Mouse (Mus musculus) right cerebral cortex, postnatal 4 days (tissue): ENCODE data around the gene Gm28035.

ENCODE experiments used
- DNase-seq: peaks from one replicate; pipeline ENCODE4 v3.0.0-alpha.2; 2022

Gene Gm28035

DNA sequence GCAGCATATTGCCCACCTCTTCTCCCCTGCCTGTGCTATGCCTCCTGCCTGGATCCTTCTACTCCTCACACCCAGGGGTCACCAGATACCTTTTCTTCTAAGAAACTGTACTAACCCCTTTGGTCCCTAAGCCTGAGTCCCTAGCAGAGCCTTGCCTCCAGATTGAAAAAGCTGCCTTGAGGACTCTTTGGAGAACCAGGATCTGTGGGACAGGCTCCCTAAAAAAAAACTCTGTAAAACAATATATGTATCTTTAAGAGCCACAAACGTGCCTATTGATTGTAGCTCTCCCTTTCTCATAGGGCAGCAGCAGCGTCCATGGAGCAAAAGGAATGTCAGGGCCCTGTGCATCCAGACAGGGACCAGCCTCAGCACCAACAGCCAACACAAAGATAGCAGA lies at the start of gene Gm28035:
Gene Gm28035 (plus strand): TSS at position 301 of the 400 bp plus-strand sequence.
- DNase-seq: no peak

DNA sequence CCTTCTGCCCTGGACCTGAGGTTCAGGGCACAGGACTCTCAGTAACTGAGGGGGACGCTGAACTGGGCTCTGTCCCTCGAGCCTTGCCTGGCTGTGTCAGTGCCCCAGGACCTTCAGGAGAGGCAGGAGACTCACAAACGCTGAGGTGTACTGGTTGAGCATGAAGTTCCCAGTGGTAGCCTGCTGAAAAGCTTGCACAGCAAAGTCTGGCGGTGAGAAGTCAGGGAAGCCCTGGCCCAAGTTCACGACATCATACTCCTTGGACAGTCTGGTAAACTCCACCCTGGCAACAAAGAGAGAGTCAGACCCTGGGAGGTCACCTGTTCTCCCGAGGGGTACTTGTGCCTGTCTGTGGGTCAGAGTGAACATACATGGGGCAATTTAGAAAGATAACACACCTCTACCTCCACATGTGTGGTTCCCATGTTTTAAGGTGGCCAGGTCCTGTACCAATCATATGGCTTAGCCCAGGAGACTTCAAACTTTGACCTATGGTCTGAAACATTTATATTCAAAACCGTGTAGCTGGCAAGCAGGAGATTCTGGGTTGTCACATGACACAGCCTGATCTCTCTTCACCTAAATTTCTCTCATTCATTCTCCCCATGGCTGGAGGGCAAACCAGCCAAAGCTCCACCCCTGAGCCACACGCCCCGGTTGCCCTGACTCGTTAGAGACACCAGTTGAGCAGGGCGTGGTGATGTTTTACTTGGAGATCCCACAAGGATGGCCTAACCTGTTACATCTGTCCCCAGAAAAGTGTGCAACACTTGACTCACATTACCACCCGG lies 48.4 kb upstream of the Gm28035 start:
- DNase-seq: no peak

- DNase-seq: no peak
Observed at GRCm38 (mm10) chr2:30194656-30195055, 45.7 kb upstream of the Gm28035 start.

DNA sequence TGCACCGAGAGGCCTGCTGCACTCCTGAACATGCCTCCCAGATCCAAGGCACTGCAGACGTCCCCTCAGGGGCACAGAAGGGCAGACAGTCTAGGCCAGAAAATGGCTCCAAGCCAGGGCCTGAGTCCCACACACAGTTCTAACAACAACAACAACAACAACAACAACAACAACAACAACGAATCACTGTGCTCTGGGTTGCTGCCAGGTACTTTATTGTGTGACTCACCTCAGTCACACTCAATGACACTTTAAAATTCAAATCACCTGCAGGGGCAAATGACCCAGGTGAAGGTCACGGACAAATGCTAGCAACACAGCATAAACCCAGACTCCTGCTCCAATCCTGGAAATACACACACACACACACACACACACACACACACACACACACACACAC lies 42.3 kb upstream of the Gm28035 start:
- no peak for DNase-seq

DNA sequence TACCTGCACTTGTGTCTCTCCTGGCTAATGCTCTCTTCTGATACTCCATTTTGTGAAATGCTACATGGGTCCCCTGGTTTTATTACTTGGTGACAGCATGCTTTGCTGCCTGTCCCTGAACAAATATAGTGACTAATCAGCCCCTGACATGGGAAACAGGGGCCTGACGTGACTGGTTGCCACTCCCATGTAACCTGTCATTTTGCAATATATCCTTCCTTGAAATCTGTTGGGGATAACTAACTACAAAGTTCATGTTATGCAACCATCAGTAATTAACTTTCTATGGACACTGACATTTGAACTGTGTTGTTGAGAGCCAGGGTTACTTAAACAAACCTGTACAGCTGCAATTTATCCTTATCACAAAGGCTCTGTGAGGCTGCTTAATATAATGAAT lies 40.4 kb upstream of the Gm28035 start:
- DNase-seq: no peak

DNA sequence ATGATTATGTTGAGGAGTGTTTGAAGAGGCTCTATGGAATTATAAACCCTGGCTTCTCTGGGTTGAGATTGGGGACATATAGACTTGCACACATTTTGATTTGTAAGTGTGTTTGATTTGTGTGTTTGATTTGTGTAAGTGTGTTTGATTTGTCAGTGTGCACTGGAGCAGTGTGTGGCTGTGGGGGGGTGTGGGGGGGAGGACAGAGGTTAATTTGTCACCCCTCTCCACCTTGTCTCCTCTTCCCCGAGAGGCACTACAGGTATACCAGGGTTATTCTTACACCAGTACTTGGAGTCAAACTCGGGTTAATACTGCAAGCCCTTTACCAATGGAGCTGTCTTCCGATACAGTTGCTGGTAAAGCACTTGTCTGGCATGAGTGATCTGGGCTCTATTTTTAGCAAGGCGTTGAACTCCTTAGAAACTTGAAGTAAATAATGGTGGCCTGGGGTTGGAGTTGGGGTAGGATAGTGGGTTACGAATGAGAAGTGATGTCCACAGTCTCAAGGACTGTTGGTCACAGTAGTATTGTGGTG lies 39.9 kb upstream of the Gm28035 start:
- DNase-seq: no peak

- no peak for DNase-seq
Observed at GRCm38 (mm10) chr2:30203439-30203838, 36.9 kb upstream of the Gm28035 start.

- DNase-seq: no peak
Observed at GRCm38 (mm10) chr2:30205255-30205628, 35.1 kb upstream of the Gm28035 start.

DNA sequence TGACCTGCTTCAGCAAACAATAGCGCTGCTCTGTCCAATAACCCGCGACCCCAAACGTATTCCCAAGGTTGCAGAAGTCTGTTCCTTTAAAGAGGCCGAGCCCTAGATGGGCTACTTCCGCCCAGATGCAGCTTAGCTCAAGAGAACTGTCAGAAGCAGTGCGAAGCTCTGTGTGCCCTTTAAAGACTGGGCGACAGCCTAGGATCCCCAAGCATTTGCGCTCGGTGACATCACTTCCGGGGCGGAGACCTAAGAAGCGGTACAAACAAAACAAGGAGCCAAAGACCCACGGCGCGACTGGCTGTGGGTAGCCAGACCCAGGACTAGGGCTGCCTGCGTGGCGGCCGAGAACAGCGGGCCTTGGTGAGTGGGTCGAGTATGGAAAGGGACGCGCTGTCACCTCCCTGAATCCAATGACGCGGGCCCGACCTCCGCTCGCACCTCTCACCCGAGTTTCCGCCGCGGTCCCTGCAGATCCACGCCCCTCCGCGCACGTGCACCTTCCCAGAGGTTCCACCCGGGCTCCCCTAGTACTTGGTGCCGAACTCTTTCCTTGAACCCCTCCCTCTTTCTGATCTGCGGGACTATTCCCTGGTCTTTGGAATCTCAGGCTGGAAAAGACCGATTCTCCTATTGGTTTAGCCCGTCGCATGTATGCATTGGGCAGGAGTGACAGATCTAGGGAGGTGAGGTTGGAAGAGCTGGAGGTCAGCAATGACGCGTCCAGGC lies 34.6 kb upstream of the Gm28035 start, which contains the start of gene Kyat1:
Gene Kyat1 (minus strand): TSS at position 219 of the 729 bp plus-strand sequence.
- peak; percentile 88 for DNase-seq

DNA sequence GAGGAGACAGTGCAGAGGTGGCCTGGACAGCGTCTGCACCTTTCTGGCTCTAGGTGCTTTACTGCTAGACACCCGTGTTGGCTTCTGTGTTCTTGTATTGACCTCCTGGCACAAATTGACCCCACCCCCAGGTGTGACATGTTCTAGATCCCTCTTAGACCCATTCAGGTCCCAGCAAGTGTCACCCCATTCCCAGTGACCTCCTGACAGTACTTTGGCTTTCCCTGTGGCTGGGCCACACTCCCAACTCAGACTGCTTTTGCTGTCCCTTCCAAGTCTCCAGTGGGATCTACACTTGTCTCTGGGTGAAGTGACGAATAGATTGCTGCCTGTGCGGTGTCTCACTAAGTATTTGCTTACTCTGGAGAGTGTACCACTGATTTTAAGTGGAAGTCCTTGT lies 33.0 kb upstream of the Gm28035 start:
- no peak for DNase-seq

GRCm38 (mm10) chr2:30207886-30208285 lies 32.5 kb upstream of the Gm28035 start:
- DNase-seq: no peak

DNA sequence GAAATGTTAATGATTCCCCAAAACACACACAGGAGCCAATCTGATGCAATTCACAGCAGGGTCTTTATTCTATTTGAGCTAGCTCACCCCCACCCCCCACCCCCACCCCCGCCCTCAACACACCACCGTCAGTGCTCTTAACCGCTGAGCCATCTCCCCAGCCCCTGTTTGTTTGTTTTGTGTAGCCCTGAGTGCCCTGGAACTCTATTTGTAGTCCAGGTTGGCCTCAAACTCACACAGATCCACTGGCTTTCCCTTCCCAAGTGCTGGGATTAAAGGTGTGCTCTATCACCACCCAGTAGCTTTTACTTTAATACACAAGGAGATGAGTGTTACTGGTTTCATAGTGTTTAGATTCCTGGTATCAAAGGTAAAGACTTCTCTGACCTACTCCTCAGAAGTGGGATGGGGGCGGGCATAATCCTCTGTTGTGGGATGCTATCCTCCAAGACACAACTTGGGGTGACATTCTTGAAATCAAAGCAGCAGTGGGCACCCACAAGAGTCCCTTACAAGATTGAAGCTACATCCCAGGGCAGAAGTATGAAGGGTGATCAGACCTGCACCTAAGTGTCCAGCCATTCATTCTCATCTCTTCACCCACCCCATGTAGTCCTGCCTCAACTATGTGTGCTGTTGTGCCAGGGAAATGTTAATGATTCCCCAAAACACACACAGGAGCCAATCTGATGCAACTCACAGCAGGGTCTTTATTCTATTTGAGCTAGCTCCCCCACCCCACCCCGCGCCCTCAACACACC lies 28.8 kb upstream of the Gm28035 start:
- DNase-seq: no peak

DNA sequence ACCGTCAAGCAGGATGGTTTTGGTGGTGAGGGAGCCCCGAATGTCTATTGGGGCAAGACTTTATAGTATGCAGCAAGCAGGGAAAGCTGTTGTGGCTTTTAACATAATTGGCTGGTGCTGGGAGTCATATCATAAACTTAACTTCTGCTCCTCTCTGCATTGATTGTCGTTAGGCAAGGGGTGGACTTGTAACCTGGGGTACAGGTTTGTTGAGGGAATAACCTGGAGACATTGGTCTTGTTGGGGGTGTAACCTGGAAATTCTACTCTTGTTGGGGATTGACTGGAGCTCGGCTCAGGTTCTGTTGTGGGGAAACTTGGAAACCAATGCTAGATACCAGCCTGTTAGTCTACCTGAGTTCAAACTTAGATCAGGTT lies 28.2 kb upstream of the Gm28035 start:
- DNase-seq: no peak

DNA sequence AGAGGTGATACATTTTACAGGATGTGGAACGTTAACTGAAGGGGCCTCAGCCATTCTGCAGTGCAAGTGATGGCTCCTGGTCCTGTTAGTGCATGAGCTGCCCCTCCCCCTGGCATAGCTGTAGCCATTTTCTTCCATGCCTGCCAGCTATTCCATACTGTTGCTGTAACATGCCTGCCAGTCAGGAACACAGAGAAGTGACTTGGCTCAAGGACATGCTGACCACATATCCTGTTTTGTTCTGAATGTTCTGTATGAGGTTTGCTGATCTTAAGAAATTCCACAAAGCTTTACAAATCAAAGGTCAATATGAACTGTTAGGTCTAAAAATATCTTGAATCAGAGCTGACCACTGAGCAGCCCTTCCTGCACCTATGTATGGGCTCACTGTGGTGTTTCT lies 27.4 kb upstream of the Gm28035 start:
- DNase-seq: no peak

- no peak for DNase-seq
Observed at GRCm38 (mm10) chr2:30214745-30215144, 25.6 kb upstream of the Gm28035 start.

- no peak for DNase-seq
Observed at GRCm38 (mm10) chr2:30215493-30215892, 24.9 kb upstream of the Gm28035 start.

DNA sequence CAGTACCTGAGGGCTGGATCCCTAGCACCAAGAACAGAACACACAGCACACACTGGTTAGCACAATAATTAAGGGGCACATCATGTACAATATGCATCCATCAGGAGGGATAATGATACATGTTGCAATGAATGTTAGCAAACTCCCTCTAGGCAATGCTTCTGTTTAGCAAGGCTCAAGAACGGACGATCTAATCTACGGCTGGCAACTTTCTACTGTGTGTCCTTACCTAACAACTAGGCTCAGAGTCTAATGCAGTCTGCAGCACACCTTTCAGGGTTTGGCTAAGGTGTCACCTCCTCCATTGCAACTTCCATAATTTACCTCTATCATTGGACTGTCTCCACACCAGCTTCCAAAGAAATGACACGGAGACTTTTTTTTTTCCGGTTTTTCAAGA lies 24.1 kb upstream of the Gm28035 start:
- no peak for DNase-seq

DNA sequence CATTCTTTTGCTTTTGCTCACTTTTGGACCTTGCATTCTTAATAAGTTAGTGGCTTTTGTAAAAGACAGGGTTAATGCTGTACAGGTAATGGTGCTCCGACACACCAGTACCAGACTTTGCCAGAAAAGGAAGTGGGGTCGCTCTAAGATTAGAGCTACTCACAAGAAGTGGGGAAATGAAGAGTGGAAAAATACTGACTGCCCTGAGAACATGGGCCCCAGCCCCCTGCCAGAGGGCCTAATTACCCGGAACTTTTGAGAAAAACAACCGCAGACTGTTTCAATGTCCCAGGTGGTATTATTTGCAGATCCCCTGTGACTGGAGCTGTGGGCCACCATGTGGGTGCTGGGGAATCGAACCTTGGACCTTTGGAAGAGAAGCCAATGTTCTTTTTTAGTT lies 4.8 kb upstream of the Gm28035 start:
- no peak for DNase-seq

DNA sequence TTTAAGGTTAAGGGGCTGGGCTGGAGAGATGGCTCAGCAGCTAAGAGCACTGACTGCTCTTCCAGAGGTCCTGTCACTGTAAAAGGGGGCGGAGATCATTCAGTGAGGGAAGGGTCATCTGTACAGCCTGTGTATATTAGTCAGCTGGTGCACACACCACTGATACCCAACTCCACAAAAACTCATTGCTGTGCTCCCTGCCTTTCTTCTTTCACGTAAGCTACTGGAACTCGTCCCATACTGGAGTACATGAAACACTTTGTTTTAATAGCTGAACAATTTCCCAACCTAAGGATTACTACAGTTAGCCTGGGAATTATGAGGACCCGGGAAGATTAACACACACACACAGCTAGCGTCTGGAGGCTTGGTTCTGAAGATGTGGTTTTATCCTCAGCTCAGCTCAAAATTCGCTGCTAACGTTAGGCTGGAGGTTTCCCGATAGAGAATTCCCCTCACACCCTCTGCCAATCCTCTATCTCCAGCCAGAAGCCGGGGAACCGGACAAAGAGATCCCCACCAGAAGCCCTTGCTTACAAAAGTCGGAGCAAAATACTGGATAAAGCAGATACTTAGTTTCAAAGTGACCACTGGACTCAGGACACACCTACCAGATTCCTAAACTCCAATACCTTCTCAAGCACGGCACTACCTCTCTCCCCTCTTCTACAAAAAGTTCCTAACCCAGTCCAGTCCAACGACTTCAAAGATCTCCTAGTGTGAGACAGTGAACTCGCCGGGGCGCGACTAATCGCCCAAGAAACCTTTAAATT lies 3.8 kb upstream of the Gm28035 start:
- no peak for DNase-seq

DNA sequence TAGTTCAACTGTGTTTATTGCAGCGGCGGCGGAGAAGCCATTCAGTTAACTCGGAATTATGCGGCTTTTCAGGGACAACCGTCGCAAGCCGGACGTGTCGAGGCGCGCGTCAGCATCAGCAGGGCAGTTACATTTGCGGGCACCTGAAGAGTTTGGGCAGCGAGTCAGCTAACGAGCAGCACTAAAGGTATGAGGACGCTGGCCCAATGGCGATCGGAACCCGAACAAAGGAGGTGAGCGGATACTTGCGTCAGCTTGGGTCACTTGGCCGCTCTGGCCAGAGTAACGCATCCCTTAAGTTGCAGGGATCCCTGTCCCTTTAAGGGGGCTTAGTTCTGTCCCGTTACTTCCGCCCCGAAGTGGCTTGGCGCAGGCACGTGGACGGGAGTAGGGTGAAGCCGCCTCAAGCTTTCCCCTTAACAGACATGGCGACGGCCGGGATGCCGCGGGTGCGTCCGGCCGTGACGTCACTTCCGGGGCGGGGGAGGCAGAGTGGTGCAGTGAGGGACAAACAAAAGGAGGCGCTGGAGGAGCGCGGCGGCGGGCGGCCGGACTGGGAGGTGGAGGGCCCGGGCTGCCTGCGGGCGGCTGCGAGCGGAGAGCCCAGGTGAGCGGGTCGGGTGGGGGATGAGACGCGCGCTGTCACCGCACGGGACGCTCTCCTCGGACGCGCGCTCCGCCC lies 3.0 kb upstream of the Gm28035 start, which contains the start of gene Lrrc8a:
Gene Lrrc8a (plus strand): TSS at position 517 of the 682 bp plus-strand sequence.
- DNase-seq: peak; percentile 100

DNA sequence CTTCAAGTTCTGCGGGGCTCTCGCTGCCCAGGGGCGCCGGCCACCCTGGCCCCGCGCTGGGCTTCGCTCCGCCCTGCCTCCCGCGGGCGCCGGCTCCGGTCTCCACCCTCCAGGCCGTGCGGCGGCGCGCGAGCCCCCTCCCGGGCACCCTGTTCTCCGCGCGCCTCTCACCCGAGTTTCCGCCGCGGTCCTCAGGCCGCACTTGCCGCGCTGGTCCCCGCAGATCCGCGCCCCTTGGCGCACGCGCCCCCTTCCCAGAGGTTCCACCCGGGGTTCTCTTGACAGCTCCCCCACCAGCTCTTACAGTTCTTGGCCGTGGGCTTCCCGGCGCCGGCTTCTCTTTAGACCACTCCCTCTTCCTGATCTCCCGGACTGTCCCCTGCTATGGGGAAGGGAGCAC lies 2.5 kb upstream of the Gm28035 start:
- DNase-seq: peak; percentile 69
